Mouse (Mus musculus): ENCODE data around the gene Nhsl2.

Gene Nhsl2

GRCm38 (mm10) chrX:101981450-101981849 is 132.3 kb downstream of the Nhsl2 start:
- DNase-seq (ENCODE audit: low spot score in 2 of 2): no peak

GRCm38 (mm10) chrX:101983638-101984037 is 134.5 kb downstream of the Nhsl2 start:
- DNase-seq (ENCODE audit: low spot score in 2 of 2): no peak

- no peak for DNase-seq (ENCODE audit: low spot score in 2 of 2)
These were observed 137.6 kb downstream of the Nhsl2 start for GRCm38 (mm10) chrX:101986657-101987367.

- DNase-seq (ENCODE audit: low spot score in 2 of 2): peak; percentile 63 to 73
These were observed 144.8 kb downstream of the Nhsl2 start for GRCm38 (mm10) chrX:101993841-101994571.

GRCm38 (mm10) chrX:101996726-101997125 is 147.5 kb downstream of the Nhsl2 start:
- DNase-seq (ENCODE audit: low spot score in 2 of 2): no peak

- peak; percentile 54 to 57 for DNase-seq (ENCODE audit: low spot score in 2 of 2)
These were observed 154.6 kb downstream of the Nhsl2 start for GRCm38 (mm10) chrX:102003632-102004315.

- peak in 1 of 2 experiments; percentile 16 for DNase-seq (ENCODE audit: low spot score in 2 of 2)
These were observed 155.2 kb downstream of the Nhsl2 start for GRCm38 (mm10) chrX:102004370-102004769.

GRCm38 (mm10) chrX:102005141-102005641 is 156.0 kb downstream of the Nhsl2 start:
- no peak for DNase-seq (ENCODE audit: low spot score in 2 of 2)

- DNase-seq (ENCODE audit: low spot score in 2 of 2): no peak
These were observed 158.8 kb downstream of the Nhsl2 start for GRCm38 (mm10) chrX:102007935-102008334.

GRCm38 (mm10) chrX:102017213-102017923 is 168.2 kb downstream of the Nhsl2 start:
- no peak for DNase-seq (ENCODE audit: low spot score in 2 of 2)

GRCm38 (mm10) chrX:102018890-102019289 is 169.7 kb downstream of the Nhsl2 start:
- DNase-seq (ENCODE audit: low spot score in 2 of 2): peak in 1 of 2 experiments; percentile 16

- DNase-seq (ENCODE audit: low spot score in 2 of 2): no peak
These were observed 170.5 kb downstream of the Nhsl2 start for GRCm38 (mm10) chrX:102019471-102020240.

GRCm38 (mm10) chrX:102024976-102025375 is 175.8 kb downstream of the Nhsl2 start:
- DNase-seq (ENCODE audit: low spot score in 2 of 2): no peak

- DNase-seq (ENCODE audit: low spot score in 2 of 2): peak; percentile 17 to 21
These were observed 182.7 kb downstream of the Nhsl2 start for GRCm38 (mm10) chrX:102031851-102032250.

- DNase-seq (ENCODE audit: low spot score in 2 of 2): no peak
These were observed 183.2 kb downstream of the Nhsl2 start for GRCm38 (mm10) chrX:102032431-102032830.

- no peak for DNase-seq (ENCODE audit: low spot score in 2 of 2)
These were observed 184.4 kb downstream of the Nhsl2 start for GRCm38 (mm10) chrX:102033566-102033965.

- DNase-seq (ENCODE audit: low spot score in 2 of 2): no peak
These were observed 186.5 kb downstream of the Nhsl2 start for GRCm38 (mm10) chrX:102035671-102036070.

- no peak for DNase-seq (ENCODE audit: low spot score in 2 of 2)
These were observed 187.7 kb downstream of the Nhsl2 start for GRCm38 (mm10) chrX:102036866-102037361.

- DNase-seq (ENCODE audit: low spot score in 2 of 2): no peak
These were observed 188.3 kb downstream of the Nhsl2 start for GRCm38 (mm10) chrX:102037506-102037905.

GRCm38 (mm10) chrX:102041562-102041961 is 192.4 kb downstream of the Nhsl2 start:
- DNase-seq (ENCODE audit: low spot score in 2 of 2): no peak

- no peak for DNase-seq (ENCODE audit: low spot score in 2 of 2)
These were observed 193.2 kb downstream of the Nhsl2 start for GRCm38 (mm10) chrX:102042386-102042785.

All from frontal cortex, postnatal 10 days (tissue).